Mouse (Mus musculus) kidney, embryonic 15.5 days (tissue): ENCODE measurements around the gene Flt3. TPM values are rescaled to one million over a fixed set of nuclear protein-coding genes. Genes with fewer than 3 reads are reported as not detected.

Source experiments
- ATAC-seq: fragments of 200-750 bp; cut with Nextera tagmentation; replicated peaks from 2 replicates; pipeline ENCODE4 v1.8.0; 2017; ENCODE audit warnings: moderate TSS enrichment; ENCODE audit not compliant: low FRiP score
- H3K27ac ChIP-seq: fragments of 300-500 bp; sonication (generic); 2 replicates; pipeline ENCODE4 v1.5.1; 2015; ENCODE audit warnings: mild to moderate bottlenecking, inconsistent platforms
- H3K27me3 ChIP-seq: fragments of 300-500 bp; sonication (generic); 2 replicates; pipeline ENCODE4 v1.6.1; 2015; ENCODE audit warnings: inconsistent platforms
- H3K36me3 ChIP-seq: fragments of 300-500 bp; sonication (generic); 2 replicates; pipeline ENCODE4 v1.6.1; 2015; ENCODE audit warnings: inconsistent platforms
- H3K4me1 ChIP-seq: fragments of 300-500 bp; sonication (generic); 2 replicates; pipeline ENCODE4 v1.6.1; 2015; ENCODE audit warnings: inconsistent platforms
- H3K4me2 ChIP-seq: fragments of 300-500 bp; sonication (generic); 2 replicates; pipeline ENCODE4 v1.6.1; 2015; ENCODE audit warnings: moderate library complexity, mild to moderate bottlenecking, inconsistent platforms
- H3K4me3 ChIP-seq: fragments of 300-500 bp; sonication (generic); replicated peaks from 2 replicates; pipeline ENCODE4 v1.5.1; 2015; ENCODE audit warnings: mild to moderate bottlenecking, inconsistent platforms
- H3K9ac ChIP-seq: fragments of 300-500 bp; sonication (generic); 2 replicates; pipeline ENCODE4 v1.6.1; 2015; ENCODE audit warnings: mild to moderate bottlenecking, inconsistent platforms
- H3K9me3 ChIP-seq: fragments of 300-500 bp; sonication (generic); replicated peaks from 2 replicates; pipeline ENCODE4 v1.6.1; 2016; ENCODE audit warnings: inconsistent platforms
- WGBS: fragments of 180-500 bp; shearing (Covaris S2); methylation state at CpG from one replicate; pipeline ENCODE4 v1.1.7; 2015; ENCODE audit warnings: mixed read lengths; 5-methylcytosine and 5-hydroxymethylcytosine counted together
- polyA plus RNA-seq: library from polyadenylated mRNA; unstranded; fragments of >200 nt; fragmentation: Nextera tagmentation; extraction: Ambion mirVana; gene quantifications from 2 replicates; pipeline ENCODE4 v1.2.1, GENCODE M21; 2015

Gene Flt3
- polyA plus RNA-seq, 1 experiment from 2014 or later: 0.05 TPM

DNA sequence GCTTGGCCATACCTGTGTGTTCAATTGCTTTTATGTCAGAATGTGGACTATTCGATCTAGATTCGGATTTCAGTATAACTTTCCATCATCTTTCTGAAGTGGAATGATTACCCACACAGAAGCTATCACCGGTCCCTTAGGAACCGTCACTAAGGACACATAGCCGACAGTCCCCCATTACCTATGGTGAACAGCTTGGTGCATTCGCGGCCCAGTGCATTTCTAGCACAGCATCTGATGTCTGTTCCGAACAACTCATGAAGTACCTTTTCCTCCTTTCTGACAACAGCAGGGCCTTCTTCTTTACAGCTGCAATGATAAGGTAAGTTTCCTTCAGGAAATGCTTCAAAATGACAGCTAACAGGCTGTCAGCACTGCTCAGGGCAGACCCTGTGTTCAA, 30.0 kb downstream of the Flt3 start:
- H3K4me3 ChIP-seq: no peak overlapping the region
- no peak for ATAC-seq
- no peak overlapping the region for H3K9ac ChIP-seq
- H3K4me2 ChIP-seq: no peak overlapping the region
- no peaks in the 10 kb centered on the region for H3K27me3 ChIP-seq
- 91% methylated on average over 8 of the region's 8 CpGs for WGBS
- H3K9me3 ChIP-seq: no peaks in the 10 kb centered on the region
- no peaks in the 10 kb centered on the region for H3K36me3 ChIP-seq
- H3K27ac ChIP-seq: no peak overlapping the region
- H3K4me1 ChIP-seq: no peaks in the 10 kb centered on the region

DNA sequence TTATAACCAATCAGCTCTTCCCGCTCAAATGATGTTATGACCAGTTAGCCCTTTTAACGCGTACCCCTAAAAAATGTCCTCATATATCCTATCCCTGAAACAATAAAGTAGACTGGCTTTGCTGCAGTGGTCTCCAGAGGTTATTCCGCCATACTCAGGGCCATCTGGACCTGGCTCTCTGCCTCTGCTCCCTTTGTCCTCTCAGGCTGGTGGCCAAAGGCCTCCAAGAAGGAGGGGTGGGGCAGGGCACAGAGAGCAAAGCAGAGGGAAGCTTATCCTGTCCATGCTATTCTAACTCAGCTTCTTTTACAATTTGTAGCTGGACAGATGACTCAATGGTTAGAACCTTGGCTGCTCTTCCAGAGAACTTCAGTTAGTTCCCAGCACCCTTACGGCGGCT, 32.1 kb downstream of the Flt3 start:
- no peak overlapping the region for H3K9ac ChIP-seq
- H3K9me3 ChIP-seq: no peaks in the 10 kb centered on the region
- ATAC-seq: no peak
- no peak overlapping the region for H3K4me3 ChIP-seq
- no peaks in the 10 kb centered on the region for H3K27me3 ChIP-seq
- no peak overlapping the region for H3K4me2 ChIP-seq
- H3K27ac ChIP-seq: no peak overlapping the region
- no peaks in the 10 kb centered on the region for H3K36me3 ChIP-seq
- 92% methylated on average over 6 of the region's 6 CpGs for whole genome bisulfite sequencing
- no peaks in the 10 kb centered on the region for H3K4me1 ChIP-seq

DNA sequence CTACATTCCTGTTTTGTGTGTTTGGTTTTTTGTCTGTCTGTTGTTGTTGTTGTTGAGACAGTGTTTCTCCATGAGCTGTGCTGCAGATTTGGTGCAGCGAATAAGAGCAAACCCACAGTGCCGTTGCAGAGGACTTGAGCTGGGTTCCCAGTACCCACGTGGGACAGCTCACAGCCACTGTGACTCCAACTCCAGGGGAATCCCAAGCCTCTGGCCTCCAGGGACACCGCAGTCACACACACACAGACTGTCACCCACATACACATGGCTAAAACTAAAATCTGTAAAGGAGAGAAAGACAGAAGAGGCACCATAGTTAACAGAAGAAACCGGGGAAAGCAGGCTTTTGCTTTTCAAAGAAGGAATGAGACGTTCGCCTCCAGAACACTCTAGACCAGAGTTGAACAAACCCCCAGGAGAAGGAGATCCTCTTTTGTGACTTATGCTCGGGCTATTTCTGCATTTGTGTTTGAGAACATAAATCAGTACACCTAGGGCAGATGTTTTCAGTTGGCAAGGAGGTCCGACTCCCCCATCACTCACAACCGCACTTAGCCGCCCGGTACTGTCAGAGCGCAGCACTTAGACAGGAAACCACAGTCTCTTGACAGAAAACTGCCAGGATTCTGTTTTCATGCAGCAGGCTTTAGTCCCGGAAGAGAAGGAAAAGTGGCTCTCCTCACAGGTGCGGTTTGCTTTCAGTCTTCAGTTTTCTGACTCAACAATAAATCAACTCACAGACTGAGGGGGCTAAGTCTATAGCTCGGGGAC, 34.1 kb downstream of the Flt3 start:
- Histone ChIP-seq H3K4me2 (no peak overlapping the region), H3K27ac (no peak overlapping the region), H3K4me3 (no peak overlapping the region), H3K9me3 (no peaks in the 10 kb centered on the region), H3K27me3 (no peaks in the 10 kb centered on the region), H3K9ac (no peak overlapping the region), H3K4me1 (no peaks in the 10 kb centered on the region), H3K36me3 (no peaks in the 10 kb centered on the region)
- ATAC-seq: no peak
- 37% methylated on average over 16 of the region's 16 CpGs for WGBS

DNA sequence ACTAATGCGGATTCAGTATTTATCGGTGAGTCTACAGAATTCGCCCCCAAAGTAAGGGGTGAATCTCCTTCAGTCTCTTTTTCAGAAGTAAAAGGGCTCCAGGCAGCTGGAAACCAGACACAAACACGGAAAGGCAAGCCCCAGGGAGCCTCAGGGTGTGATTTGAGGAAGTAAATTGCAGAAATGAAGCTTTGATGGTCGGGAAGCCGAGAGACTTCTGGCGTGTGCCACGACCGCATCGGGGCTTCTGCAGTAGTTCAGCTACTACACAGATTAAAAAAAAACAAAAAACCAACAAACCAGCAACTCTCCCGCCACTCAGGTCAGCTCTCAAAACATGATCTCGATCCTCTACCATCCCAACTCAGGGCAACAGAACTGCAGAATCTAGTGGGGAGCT, 37.2 kb downstream of the Flt3 start:
- Histone ChIP-seq H3K27ac (no peak overlapping the region), H3K9ac (no peak overlapping the region), H3K4me3 (no peak overlapping the region), H3K27me3 (no peaks in the 10 kb centered on the region), H3K4me2 (no peak overlapping the region), H3K4me1 (no peaks in the 10 kb centered on the region), H3K36me3 (no peaks in the 10 kb centered on the region), H3K9me3 (no peaks in the 10 kb centered on the region)
- no peak for ATAC-seq
- WGBS: 58% methylated on average over 12 of the region's 12 CpGs

DNA sequence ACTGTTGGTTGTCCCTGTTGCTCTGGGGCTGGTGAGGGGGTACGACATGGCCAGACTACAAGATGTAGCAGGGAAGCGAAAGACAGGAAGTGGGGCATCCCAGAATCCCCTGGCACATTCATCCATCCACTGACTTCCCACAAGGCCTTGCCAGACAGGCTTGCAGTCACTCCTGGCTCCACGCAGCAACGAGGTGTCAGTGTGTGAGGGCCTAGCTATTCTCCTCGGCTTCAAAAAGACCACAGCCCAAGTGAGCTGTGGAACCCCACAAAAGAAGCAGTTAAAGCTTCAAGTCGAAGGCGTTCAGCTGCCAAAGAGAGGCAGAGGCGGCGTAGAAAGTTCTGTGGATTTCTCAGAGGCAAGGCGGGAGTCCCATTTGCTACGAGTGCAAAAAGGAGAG, 41.8 kb downstream of the Flt3 start:
- 83% methylated on average over 11 of the region's 11 CpGs for WGBS
- no peak for ATAC-seq
- no peak overlapping the region for H3K4me2 ChIP-seq
- no peak overlapping the region for H3K9ac ChIP-seq
- H3K27me3 ChIP-seq: no peaks in the 10 kb centered on the region
- H3K27ac ChIP-seq: no peak overlapping the region
- no peaks in the 10 kb centered on the region for H3K4me1 ChIP-seq
- no peaks in the 10 kb centered on the region for H3K36me3 ChIP-seq
- no peaks in the 10 kb centered on the region for H3K9me3 ChIP-seq
- no peak overlapping the region for H3K4me3 ChIP-seq

DNA sequence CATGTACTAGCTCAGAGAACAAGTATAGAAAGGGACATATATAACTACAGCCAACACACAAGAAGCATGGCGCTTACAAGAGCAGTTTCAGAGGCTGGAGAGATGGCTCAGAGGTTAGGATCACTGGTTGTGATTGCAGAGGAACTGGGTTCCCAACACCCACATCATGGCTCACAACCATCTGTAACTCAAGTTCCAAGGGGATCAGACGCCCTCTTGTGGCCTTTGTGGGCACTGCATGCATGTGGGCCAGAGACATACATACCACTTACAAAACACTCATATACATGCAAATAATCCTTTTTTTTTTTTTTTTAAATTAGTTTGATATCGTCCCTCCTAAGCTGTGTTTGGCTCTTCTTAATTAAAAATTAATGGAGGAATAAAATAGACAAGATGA, 42.8 kb downstream of the Flt3 start:
- Histone ChIP-seq H3K4me2 (no peak overlapping the region), H3K9ac (no peak overlapping the region), H3K4me1 (no peaks in the 10 kb centered on the region), H3K36me3 (no peaks in the 10 kb centered on the region), H3K4me3 (no peak overlapping the region), H3K9me3 (no peaks in the 10 kb centered on the region), H3K27me3 (no peaks in the 10 kb centered on the region), H3K27ac (no peak overlapping the region)
- 60% methylated on average over 3 of the region's 3 CpGs for WGBS
- no peak for ATAC-seq

DNA sequence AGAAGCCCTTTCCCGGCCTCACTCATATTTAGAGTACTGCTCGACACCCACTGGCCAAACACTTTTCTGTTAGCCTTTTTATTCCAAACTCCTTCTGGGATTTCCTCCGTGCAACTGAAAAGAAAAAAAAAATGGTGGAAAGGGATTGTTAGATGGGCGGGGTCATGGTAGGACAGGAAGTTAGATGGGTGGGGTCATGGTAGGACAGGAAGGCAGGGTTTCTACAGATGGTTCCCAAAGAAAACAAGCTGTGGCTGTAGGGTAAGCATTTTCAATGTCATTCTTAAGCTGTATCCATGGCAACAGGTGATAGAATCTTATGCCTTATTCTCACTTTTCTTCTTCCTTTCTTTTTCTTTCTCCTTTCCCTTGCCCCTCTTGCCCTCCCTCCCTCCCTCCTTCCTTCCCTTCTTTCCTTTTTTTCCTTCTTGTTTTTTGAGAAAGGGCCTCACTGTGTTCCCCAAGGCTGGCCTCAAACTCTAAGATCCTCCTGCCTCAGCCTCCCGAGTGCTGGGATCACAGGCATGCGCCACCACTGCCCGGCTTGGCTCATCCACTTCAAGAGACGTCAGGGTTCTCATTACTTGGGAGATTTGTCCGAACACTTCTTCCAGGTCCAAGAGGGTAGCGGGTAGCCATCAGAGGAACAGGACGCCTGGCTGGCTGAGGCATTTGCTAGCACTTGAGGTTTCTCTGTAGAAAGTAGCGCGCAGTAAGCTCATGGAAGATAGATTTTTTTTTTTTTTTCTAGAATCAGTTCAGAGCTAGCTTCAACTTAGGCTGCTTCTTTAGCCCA, 43.8 kb downstream of the Flt3 start:
- Histone ChIP-seq H3K4me3 (no peak overlapping the region), H3K27me3 (no peaks in the 10 kb centered on the region), H3K9ac (no peak overlapping the region), H3K4me2 (no peak overlapping the region), H3K9me3 (no peaks in the 10 kb centered on the region), H3K27ac (no peak overlapping the region), H3K4me1 (no peaks in the 10 kb centered on the region), H3K36me3 (no peaks in the 10 kb centered on the region)
- ATAC-seq: no peak
- 90% methylated on average over 13 of the region's 13 CpGs for WGBS

DNA sequence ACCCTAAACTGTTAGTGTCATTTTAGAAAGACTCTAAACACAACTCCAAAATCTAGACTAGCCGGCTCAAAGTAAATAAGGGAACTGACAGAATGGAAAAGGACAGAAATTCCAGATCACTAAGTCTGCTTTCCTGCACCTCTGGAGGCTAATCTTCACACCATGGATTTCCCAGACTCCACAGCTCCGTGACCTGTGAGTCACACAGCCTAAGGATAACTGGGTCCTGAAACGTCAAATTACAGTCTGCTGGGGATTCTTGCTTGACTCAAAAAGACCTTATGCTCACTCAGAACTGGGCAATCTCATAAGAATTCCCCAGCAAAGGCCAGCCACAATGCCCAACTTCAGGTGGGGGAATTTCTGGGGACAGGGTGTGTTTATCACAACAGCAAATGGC, 44.5 kb downstream of the Flt3 start:
- Histone ChIP-seq H3K9ac (no peak overlapping the region), H3K4me2 (no peak overlapping the region), H3K9me3 (no peaks in the 10 kb centered on the region), H3K27me3 (no peaks in the 10 kb centered on the region), H3K4me1 (no peaks in the 10 kb centered on the region), H3K4me3 (no peak overlapping the region), H3K27ac (no peak overlapping the region), H3K36me3 (no peaks in the 10 kb centered on the region)
- WGBS: 73% methylated on average over 3 of the region's 3 CpGs
- ATAC-seq: no peak

DNA sequence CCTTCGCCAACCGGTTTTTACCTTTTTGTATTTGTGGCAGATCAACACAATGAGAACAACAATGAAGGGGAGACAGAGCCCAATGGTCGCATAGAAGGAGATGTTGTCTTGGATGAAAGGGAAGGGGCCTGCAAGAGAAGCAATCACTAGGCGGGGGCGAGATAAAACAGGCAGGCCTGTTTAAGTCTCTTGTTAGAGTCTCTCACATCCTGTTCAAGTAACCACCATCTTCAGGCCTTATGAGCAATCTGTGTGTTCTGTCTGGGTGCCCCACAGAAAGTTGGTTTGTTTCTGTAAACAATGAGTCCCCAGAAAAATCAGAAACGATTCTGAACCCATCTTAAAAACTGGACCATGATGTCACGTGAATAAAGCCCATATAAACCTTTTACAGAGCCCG, 45.3 kb downstream of the Flt3 start:
- Histone ChIP-seq H3K27ac (no peak overlapping the region), H3K36me3 (no peaks in the 10 kb centered on the region), H3K4me2 (no peak overlapping the region), H3K9me3 (no peaks in the 10 kb centered on the region), H3K9ac (no peak overlapping the region), H3K27me3 (no peaks in the 10 kb centered on the region), H3K4me1 (no peaks in the 10 kb centered on the region), H3K4me3 (no peak overlapping the region)
- ATAC-seq: no peak
- 85% methylated on average over 8 of the region's 8 CpGs for whole genome bisulfite sequencing

DNA sequence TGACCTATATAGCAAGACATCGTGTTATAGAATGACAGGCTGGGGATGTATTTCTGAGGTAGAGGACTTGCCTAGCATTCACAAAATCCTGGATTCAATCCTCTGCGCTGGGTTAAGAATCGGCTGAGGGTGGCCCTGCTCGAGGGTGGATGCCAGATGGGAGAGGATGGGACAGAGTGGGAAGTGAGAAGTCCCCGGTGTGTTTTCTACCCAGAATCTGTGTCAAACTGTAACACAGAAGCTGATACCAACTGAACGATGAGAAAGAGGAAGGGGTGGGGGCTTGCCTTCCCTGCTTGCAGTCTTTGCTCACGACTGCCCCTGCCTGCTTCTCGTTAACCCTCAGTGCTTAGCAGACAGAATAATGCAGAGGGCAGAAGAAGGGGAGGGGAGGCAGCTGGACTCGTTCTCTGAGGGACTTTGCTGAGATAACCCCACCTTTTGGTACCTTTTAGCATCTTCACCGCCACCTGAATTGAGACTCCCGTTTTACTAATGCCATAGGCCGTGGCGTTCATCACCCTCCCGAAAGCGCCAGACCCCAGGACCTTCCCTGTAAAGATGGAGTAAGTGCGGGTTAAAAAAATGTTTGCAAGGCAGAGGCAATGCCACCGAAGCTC, 46.0 kb downstream of the Flt3 start:
- 61% methylated on average over 17 of the region's 17 CpGs for WGBS
- Histone ChIP-seq H3K9me3 (no peaks in the 10 kb centered on the region), H3K4me3 (no peak overlapping the region), H3K4me1 (no peaks in the 10 kb centered on the region), H3K36me3 (no peaks in the 10 kb centered on the region), H3K4me2 (no peak overlapping the region), H3K27ac (no peak overlapping the region), H3K27me3 (no peaks in the 10 kb centered on the region), H3K9ac (no peak overlapping the region)
- no peak for ATAC-seq

DNA sequence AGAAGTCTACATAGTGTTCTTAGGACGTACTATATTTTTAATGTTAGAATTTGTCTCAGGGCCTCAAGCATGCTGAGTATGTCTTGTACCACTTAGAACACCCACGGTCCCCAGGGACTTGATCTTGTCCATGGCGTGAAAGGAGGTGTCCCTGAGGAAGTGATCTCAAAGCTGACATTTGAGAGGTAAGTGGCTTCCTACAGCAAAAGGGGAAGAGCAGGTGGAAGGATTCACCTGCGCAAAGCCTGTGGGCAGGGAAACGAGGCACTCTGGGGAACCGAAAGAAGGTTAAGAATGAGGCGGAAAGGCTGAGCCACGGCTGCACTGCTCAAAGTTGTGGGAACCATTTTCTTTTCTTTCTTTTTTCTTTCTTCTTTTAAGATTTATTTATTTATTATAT, 48.4 kb downstream of the Flt3 start:
- no peak overlapping the region for H3K9ac ChIP-seq
- H3K9me3 ChIP-seq: no peaks in the 10 kb centered on the region
- no peaks in the 10 kb centered on the region for H3K27me3 ChIP-seq
- WGBS: 90% methylated on average over 8 of the region's 8 CpGs
- no peak overlapping the region for H3K4me2 ChIP-seq
- no peak for ATAC-seq
- no peak overlapping the region for H3K4me3 ChIP-seq
- H3K4me1 ChIP-seq: no peaks in the 10 kb centered on the region
- no peaks in the 10 kb centered on the region for H3K36me3 ChIP-seq
- H3K27ac ChIP-seq: no peak overlapping the region

DNA sequence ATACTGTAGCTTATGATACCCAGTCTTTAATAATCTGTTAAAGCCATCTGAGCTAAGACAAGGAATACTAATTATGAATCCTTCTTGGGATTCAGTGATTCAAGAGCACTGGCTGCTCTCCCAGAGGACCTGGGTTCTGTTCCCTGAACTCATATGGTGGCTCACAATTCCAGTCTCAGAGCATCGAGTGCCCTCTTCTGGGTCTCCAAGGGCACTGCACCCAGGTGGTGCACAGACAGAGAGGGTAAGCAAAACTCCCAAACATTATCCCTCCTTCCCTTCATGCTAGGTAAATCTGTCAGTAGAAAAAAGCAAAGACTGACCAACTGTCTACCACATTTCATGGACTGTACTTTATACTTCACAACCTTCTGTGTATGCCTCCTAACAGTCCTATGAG, 54.3 kb downstream of the Flt3 start:
- Histone ChIP-seq H3K27ac (no peak overlapping the region), H3K4me2 (no peak overlapping the region), H3K4me1 (no peaks in the 10 kb centered on the region), H3K9me3 (no peaks in the 10 kb centered on the region), H3K36me3 (no peaks in the 10 kb centered on the region), H3K9ac (no peak overlapping the region), H3K4me3 (no peak overlapping the region), H3K27me3 (no peaks in the 10 kb centered on the region)
- no peak for ATAC-seq
- 74% methylated on average over 1 of the region's 1 CpGs for WGBS
